Mouse (Mus musculus) embryonic facial prominence, embryonic 12.5 days (tissue): ENCODE measurements around the gene Decr2. TPM values are rescaled to one million over a fixed set of nuclear protein-coding genes. Genes with fewer than 3 reads are reported as not detected.
"Not testable (repeated sequence)": the region's sequence is repeated elsewhere in the genome, so short reads cannot be mapped to it uniquely, and the experiment has no call there.

Experiments used
- ATAC-seq: fragments of 200-750 bp; cut with Nextera tagmentation; 2 replicates; pipeline ENCODE4 v1.8.0; 2017; ENCODE audit not compliant: insufficient number of reproducible peaks, insufficient read depth, low FRiP score, low TSS enrichment
- H3K27ac ChIP-seq: fragments of 300-500 bp; sonication (generic); 2 replicates; pipeline ENCODE4 v1.5.1; 2016; ENCODE audit warnings: mild to moderate bottlenecking
- H3K27me3 ChIP-seq: fragments of 300-500 bp; sonication (generic); 2 replicates; pipeline ENCODE4 v1.6.1; 2016; ENCODE audit warnings: mild to moderate bottlenecking, moderate library complexity
- H3K36me3 ChIP-seq: fragments of 300-500 bp; sonication (generic); 2 replicates; pipeline ENCODE4 v1.6.1; 2016; ENCODE audit warnings: mild to moderate bottlenecking
- H3K4me1 ChIP-seq: fragments of 300-500 bp; sonication (generic); 2 replicates; pipeline ENCODE4 v1.6.1; 2016
- H3K4me2 ChIP-seq: fragments of 300-500 bp; sonication (generic); replicated peaks from 2 replicates; pipeline ENCODE4 v1.6.1; 2016; ENCODE audit warnings: mild to moderate bottlenecking, moderate library complexity
- H3K4me3 ChIP-seq: fragments of 300-500 bp; sonication (generic); 2 replicates; pipeline ENCODE4 v1.5.1; 2016; ENCODE audit warnings: mild to moderate bottlenecking
- H3K9ac ChIP-seq: fragments of 300-500 bp; sonication (generic); 2 replicates; pipeline ENCODE4 v1.6.1; 2016; ENCODE audit warnings: mild to moderate bottlenecking, moderate library complexity
- H3K9me3 ChIP-seq: fragments of 300-500 bp; sonication (generic); 2 replicates; pipeline ENCODE4 v1.6.1; 2016; ENCODE audit warnings: mild to moderate bottlenecking, moderate library complexity
- WGBS: fragments of 180-500 bp; shearing (Covaris S2); methylation state at CpG from one replicate; pipeline ENCODE4 v1.1.7; 2016; 5-methylcytosine and 5-hydroxymethylcytosine counted together
- polyA plus RNA-seq: library from polyadenylated mRNA; unstranded; fragments of >200 nt; fragmentation: Nextera tagmentation; extraction: Ambion mirVana; gene quantifications from 2 replicates; pipeline ENCODE4 v1.2.1, GENCODE M21; 2016

Gene Decr2
- polyA plus RNA-seq, 1 experiment from 2014 or later = 38.5 TPM

DNA sequence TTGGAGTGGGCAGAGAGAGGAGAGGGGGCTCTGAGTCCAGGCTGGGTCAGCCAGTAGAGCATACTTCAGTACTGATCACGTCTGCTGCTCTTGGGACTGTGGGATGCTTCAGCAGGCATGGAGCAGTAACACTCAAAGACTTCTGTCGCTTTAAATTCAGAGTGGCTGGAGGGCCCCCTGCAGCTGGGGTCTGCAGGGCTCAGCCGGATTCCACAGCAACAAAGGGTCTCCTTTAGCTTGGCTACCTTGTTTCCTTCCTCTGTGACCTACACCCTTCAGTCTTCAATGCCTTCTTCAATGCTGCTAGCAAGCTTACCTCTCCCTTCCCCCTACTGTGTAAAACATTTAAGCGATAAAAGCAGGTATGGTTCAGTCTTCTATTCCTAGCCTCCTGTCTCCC is 20.9 kb upstream of the Decr2 start:
- no peak overlapping the region for H3K27ac ChIP-seq
- H3K9me3 ChIP-seq = no peaks in the 10 kb centered on the region
- no peak for ATAC-seq
- 4% methylated on average over 4 of the region's 4 CpGs for WGBS
- no peak overlapping the region for H3K9ac ChIP-seq
- no peak overlapping the region for H3K4me3 ChIP-seq
- no peak overlapping the region for H3K4me2 ChIP-seq
- H3K36me3 ChIP-seq = no peaks in the 10 kb centered on the region
- peaks cover 13% of the 10 kb centered on the region; the same call in 1 of the 2 replicates for H3K4me1 ChIP-seq
- peaks cover 65% of the 10 kb centered on the region for H3K27me3 ChIP-seq

DNA sequence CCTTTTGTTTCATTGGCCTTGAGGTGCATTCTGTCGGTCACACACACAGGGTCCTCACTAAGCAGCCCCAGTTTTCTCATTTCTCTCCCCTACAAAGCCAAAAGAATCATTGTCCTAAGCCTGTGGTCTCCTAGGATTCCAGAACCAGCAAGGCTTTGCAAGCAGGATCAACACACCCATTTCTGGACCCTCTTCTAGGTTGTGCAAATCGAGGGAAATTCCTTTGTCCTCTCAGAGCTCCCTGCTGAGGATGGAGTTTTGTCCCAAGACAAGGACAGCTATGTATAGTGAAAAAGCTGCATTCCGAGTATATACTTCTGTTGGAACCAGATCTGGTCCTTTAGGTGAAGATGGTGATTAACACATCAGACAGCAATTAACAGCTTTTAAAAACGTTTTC is 20.0 kb upstream of the Decr2 start:
- ATAC-seq = no peak
- Histone ChIP-seq H3K4me3 (no peak overlapping the region), H3K4me1 (peaks cover 13% of the 10 kb centered on the region; the same call in 1 of the 2 replicates), H3K27ac (no peak overlapping the region), H3K36me3 (no peaks in the 10 kb centered on the region), H3K4me2 (no peak overlapping the region), H3K9me3 (no peaks in the 10 kb centered on the region), H3K9ac (no peak overlapping the region), H3K27me3 (peaks cover 57% of the 10 kb centered on the region)
- WGBS = 22% methylated on average over 4 of the region's 4 CpGs

DNA sequence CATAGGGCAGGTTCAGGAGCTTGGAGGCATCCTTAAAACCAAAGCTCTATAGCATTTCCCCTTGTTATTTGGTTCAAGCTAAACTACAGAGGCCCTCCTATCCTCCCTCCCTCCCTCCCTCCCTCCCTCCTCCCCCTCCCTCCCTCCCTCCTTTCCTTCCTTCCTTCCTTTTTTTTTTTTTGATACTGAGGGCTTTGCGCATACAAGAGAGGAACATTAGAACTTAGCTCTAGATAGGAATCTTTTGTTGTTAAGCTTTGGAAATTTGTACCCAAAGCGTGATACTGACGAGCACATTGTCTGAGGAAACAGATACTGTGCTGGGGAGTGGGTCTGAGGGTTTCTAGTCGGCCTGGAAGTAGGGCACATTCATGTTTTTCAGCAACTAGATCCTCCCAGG is 15.5 kb upstream of the Decr2 start:
- Histone ChIP-seq H3K4me2 (no peak overlapping the region), H3K4me3 (no peak overlapping the region), H3K9ac (no peak overlapping the region), H3K36me3 (no peaks in the 10 kb centered on the region), H3K27ac (no peak overlapping the region), H3K9me3 (no peaks in the 10 kb centered on the region), H3K27me3 (peaks cover 13% of the 10 kb centered on the region), H3K4me1 (0 out of 2 replicates have a peak, but pooled peaks cover under 1% of the 10 kb centered on the region)
- no peak for ATAC-seq
- 73% methylated on average over 4 of the region's 4 CpGs for WGBS

DNA sequence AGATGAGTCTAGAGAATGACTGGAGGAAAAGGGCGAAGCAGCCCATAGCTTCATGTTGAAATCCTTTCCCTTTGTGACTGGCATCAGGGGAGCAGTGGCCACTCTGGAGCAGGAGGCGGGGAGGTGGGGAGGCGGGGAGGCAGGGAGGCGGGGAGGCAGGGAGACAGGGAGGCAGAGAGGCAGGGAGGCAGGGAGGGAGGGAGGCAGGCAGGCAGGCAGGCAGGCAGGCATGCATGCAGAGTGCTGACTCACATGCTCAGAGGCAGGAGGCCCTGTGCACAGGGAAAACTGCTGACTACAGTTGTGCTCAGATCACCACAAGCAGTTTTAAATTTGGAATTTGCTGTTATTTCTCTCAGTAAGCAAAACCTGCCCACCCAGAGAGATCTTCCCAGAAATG is 11.3 kb upstream of the Decr2 start:
- Histone ChIP-seq H3K4me3 (no peak overlapping the region), H3K27me3 (no peaks in the 10 kb centered on the region), H3K9me3 (no peaks in the 10 kb centered on the region), H3K4me2 (no peak overlapping the region), H3K4me1 (no peaks in the 10 kb centered on the region), H3K27ac (no peak overlapping the region), H3K36me3 (no peaks in the 10 kb centered on the region), H3K9ac (no peak overlapping the region)
- 42% methylated on average over 4 of the region's 4 CpGs for WGBS
- no peak for ATAC-seq

DNA sequence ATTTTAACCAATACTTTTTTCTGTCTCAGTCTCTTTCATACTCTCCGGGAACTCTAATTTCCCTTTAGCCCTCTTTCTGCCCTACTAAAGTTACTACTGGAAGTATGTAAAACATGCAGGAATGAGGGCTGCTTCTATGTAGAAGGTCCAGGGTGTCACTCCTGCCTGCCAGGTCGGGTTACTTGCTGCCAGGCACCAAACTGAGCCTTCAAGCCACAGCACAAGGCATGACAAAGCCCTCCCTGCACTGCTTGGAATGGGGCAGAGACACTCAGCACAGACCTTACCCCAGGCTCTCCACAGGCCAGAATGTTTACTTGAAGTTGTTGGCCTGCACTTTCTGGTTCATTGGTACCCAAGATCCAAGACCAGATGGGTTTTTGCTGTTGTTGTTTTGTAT is 10.0 kb upstream of the Decr2 start:
- ATAC-seq = no peak
- H3K4me1 ChIP-seq = no peaks in the 10 kb centered on the region
- no peak overlapping the region for H3K9ac ChIP-seq
- no peaks in the 10 kb centered on the region for H3K36me3 ChIP-seq
- H3K9me3 ChIP-seq = no peaks in the 10 kb centered on the region
- 32% methylated on average over 2 of the region's 2 CpGs for WGBS
- no peaks in the 10 kb centered on the region for H3K27me3 ChIP-seq
- H3K4me2 ChIP-seq = no peak overlapping the region
- H3K4me3 ChIP-seq = no peak overlapping the region
- H3K27ac ChIP-seq = no peak overlapping the region

DNA sequence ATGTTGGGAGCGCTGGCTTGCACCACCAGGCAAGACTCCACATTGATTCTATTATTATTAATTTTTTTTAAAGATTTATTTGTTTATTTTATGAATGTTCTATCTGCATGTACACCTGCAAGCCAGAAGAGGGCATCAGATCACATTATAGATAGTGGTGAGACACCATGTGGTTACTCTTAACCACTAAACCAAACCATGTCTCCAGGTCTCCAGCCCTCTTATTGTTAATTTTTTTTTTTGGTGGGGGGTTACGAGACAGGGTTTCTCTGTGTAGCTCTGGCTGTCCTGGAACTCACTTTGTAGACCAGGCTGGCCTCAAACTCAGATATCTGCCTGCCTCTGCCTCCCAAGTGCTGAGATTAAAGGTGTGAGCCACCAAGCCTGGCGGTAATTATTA is 9.2 kb upstream of the Decr2 start:
- H3K36me3 ChIP-seq, H3K9me3 ChIP-seq, H3K27ac ChIP-seq, H3K27me3 ChIP-seq, ATAC-seq, H3K4me2 ChIP-seq, H3K4me1 ChIP-seq, H3K9ac ChIP-seq, H3K4me3 ChIP-seq: not testable (repeated sequence)
- WGBS = 53% methylated on average over 3 of the region's 3 CpGs

DNA sequence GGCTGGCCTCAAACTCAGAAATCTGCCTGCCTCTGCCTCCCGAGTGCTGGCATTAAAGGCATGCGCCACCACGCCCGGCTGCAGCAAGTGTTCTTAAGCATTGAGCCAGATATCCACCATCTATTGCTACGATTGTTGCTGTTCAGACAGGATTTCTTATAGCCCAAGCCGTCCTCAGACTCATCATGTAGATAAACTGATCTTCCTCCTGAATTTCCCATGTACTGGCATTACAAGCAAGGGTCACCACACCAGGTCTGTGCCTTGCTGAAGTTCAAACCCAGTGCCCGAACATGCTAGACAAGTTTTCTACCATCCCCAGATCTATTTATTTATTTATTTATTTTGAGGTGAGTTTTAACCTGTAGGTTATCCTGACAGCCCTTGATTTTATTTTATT is 8.3 kb upstream of the Decr2 start:
- Histone ChIP-seq H3K9me3 (no peaks in the 10 kb centered on the region), H3K36me3 (no peaks in the 10 kb centered on the region), H3K9ac (no peak overlapping the region), H3K4me2 (no peak overlapping the region), H3K27ac (no peak overlapping the region), H3K4me1 (peaks cover 9% of the 10 kb centered on the region; the same call in 1 of the 2 replicates), H3K27me3 (no peaks in the 10 kb centered on the region), H3K4me3 (no peak overlapping the region)
- 87% methylated on average over 7 of the region's 7 CpGs for WGBS
- no peak for ATAC-seq

DNA sequence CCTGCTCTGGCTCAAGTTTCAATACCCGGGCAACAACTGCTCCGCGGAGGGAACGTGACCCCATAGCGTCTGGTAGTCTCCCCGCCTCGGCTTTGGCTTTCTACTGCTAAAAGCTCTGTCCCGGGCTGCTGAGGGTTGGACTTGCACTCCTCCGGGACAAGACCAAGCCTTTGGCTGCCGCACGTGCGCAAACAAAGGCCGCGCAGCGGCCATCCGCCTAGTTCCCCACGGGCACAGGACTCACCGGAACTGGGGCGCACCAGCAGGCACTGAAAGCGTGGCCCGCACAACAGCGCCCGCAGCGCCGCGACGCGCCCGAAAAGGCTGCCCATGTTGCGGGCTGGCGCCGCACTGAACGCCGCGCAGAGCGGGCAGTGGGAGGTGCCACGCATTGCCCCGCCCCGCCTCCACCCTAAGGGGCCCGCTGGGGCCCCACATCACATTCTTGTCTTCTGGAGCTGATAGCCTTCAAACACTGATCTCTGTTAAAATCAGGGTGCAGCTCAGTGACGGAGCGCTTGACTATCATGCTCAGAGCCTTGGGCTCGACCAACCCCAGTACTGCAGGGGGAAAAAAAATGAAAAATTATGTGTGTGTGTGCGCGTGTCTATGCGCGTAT is 5.1 kb upstream of the Decr2 start, which contains the start of gene Nme4:
Gene Nme4, minus strand, starts transcription at position 482 of the 620 bp plus-strand sequence.
- Histone ChIP-seq H3K9ac (peak within 1 kb of the TSS; percentile 77), H3K4me1 (peaks cover 9% of the 10 kb centered on the region; the same call in 1 of the 2 replicates), H3K4me3 (peak within 1 kb of the TSS; percentile 71), H3K27me3 (no peaks in the 10 kb centered on the region), H3K27ac (peak within 1 kb of the TSS; percentile 83), H3K9me3 (no peaks in the 10 kb centered on the region), H3K36me3 (peaks cover 11% of the 10 kb centered on the region), H3K4me2 (peak within 1 kb of the TSS; percentile 81)
- peak; percentile 49 for ATAC-seq
- WGBS = 3% methylated on average over 47 of the region's 47 CpGs

DNA sequence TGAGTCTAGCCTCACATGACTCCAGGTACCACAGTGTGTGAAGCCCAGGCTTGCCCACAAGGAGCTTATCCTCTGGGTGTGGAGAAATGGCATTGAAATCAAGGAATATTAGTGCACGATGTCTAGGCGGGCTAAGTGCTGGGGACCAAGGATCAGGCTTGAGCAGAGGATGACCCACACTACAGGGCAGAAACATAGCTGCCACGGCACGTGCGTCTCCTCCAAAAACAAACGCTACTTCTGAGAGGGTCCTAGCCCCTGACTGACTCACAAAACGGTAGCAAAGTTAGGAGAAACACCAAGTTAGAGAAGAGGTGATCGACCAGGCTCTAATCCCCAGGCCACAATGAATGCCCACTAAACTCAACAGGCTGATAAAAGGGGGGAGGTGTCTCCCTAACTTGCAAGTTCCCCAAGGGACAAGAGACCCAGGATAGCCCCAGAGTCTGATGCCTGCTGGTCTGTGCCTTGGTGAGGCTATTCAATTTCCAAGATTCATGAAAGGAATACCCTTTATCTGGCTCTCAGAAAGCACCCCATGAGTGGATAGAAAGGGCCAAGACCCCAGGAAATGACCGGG is 4.5 kb upstream of the Decr2 start:
- H3K36me3 ChIP-seq = peaks cover 11% of the 10 kb centered on the region
- ATAC-seq = no peak
- peaks cover 9% of the 10 kb centered on the region; the same call in 1 of the 2 replicates for H3K4me1 ChIP-seq
- H3K9me3 ChIP-seq = no peaks in the 10 kb centered on the region
- WGBS = 26% methylated on average over 9 of the region's 9 CpGs
- H3K4me2 ChIP-seq = peak overlapping the region; percentile 81
- no peaks in the 10 kb centered on the region for H3K27me3 ChIP-seq
- H3K4me3 ChIP-seq = peak overlapping the region; percentile 71
- peak overlapping the region; percentile 77 for H3K9ac ChIP-seq
- peak overlapping the region; percentile 83 for H3K27ac ChIP-seq

DNA sequence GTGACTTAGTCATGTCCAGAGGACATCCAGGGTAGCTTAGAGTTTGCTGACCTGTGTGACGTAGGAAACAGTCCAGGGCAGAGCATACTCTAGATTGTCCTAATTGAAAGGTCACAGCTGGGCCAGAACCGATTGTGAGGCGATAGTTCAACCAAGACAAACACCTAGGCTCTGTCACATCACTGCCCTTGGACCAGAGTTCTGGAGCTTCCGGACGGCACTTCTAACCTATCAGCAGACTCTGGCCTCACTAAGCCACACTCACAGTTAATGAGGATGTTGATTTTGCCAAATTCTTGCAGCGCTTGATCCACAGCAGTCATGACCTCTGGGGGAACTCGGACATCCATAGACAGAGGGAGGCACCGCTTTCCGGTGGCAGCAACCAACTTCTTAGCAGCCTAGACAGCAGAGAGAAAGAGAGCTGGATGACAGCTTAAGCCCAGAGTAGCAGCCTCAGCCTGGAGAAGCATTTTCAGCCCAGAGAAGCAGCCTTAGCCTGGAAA is 3.0 kb downstream of the Decr2 start:
- 86% methylated on average over 9 of the region's 9 CpGs for WGBS
- Histone ChIP-seq H3K9ac (no peak overlapping the region), H3K27ac (no peak overlapping the region), H3K27me3 (no peaks in the 10 kb centered on the region), H3K4me3 (no peak overlapping the region), H3K36me3 (peaks cover 16% of the 10 kb centered on the region), H3K4me2 (no peak overlapping the region), H3K9me3 (no peaks in the 10 kb centered on the region), H3K4me1 (no peaks in the 10 kb centered on the region)
- ATAC-seq = no peak

DNA sequence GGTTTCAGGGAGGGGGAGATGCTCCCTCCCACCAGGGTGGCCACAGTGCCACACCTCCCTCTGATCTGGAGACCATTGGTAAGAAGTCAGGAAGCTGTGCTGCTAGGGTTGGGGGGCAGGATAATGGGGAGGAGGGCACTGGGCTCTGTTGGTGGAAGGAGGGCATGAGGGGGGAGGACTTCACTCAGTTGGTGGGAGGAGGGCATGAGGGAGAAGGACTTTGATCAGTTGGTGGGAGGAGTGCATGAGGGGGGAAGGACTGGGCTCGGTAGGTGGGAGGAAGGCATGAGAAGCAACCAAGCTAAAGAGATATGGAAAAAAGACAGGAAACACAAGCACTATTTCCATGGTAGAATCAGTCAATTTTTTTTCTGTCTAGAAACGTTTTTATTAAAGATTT is 9.3 kb downstream of the Decr2 start:
- no peak overlapping the region for H3K4me2 ChIP-seq
- no peaks in the 10 kb centered on the region for H3K27me3 ChIP-seq
- no peaks in the 10 kb centered on the region for H3K9me3 ChIP-seq
- no peak overlapping the region for H3K4me3 ChIP-seq
- peaks cover 13% of the 10 kb centered on the region for H3K36me3 ChIP-seq
- H3K4me1 ChIP-seq = no peaks in the 10 kb centered on the region
- H3K27ac ChIP-seq = no peak overlapping the region
- WGBS = 45% methylated on average over 2 of the region's 2 CpGs
- no peak overlapping the region for H3K9ac ChIP-seq
- no peak for ATAC-seq

DNA sequence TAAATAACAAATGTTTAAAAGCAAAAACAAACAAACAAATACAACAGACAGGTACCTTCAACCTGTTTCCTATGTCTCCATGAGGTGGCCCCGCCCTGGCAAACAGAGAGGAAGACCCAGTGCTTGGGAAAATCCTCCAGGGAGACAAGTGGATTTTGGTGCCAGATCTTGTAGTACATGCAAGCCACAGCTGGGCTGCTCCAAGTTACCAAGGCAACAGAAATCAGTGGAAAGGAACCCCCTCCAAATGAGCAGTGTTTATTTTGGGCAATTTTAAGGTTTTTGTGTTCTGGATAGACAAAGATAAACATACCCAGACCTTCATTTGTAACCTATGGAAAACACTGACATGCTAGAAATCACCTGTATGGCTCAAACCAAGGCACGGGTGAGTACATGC is 11.3 kb downstream of the Decr2 start:
- Histone ChIP-seq H3K4me2 (no peak overlapping the region), H3K9me3 (no peaks in the 10 kb centered on the region), H3K4me1 (no peaks in the 10 kb centered on the region), H3K36me3 (peaks cover 11% of the 10 kb centered on the region), H3K27ac (no peak overlapping the region), H3K27me3 (no peaks in the 10 kb centered on the region), H3K4me3 (no peak overlapping the region), H3K9ac (no peak overlapping the region)
- WGBS = 87% methylated on average over 2 of the region's 2 CpGs
- no peak for ATAC-seq
